Mouse (Mus musculus) spleen, adult 18-20 months (tissue): ENCODE measurements around the gene Smpd4.
"Not testable (repeated sequence)": the region's sequence is repeated elsewhere in the genome, so short reads cannot be mapped to it uniquely, and the experiment has no call there.

ENCODE experiments used
- DNase-seq, 2 experiments: peaks; one replicate each; pipeline ENCODE4 v3.0.0; 2022; ENCODE audit warnings: mixed read lengths in 2 of 2

Gene Smpd4

GRCm38 (mm10) chr16:17619198-17620105 is at the start of gene Smpd4:
Smpd4 (plus strand) TSS chr16:17619354.
- DNase-seq = peak; percentile 75 to 94

DNA sequence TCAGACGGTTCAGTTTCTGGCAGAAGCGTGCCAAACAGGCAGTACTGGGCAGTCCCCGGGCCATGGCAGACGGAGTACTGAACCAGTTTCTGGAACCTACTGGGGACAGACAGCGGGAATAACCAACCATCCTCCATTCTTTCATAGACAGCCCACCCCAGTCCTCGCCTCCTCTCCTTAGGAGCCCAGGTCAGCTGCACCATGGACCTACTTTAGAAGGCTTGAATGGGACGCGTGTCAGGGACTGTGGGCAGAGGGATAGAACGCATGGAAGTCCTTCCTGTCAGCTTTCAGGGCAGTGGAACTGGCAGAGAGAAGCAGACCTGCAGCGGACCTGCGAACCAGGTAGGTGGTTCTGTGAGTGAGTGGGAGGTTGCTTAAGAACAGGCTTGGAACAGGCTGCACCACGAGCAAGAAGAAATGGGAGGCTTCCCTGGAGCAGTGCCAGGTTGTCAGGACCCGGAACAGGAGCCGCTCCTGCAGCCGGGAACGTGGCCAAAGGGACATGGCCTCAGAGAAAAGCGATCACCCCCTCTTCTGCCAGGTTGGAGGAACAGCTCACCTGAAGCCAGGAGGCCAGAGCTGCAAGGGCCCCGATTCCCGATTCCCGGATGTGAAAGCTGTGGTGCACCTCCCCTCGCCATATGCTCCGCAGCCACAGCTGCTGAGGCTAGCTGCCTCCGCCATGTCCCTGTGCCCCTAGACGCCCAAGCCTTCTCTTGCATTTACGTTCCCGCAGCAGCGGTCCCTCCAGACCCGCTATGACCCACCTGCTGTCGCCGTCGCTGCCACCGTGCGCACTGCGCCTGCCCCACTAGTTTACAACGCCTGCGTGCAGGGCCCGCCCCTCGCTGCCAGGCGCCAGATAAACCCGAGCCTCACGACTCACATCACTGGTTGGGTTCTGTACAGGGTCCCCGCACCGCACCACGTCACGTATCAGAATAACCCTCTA is 43.0 kb upstream of the Smpd4 start:
- DNase-seq = no peak

GRCm38 (mm10) chr16:17576825-17577215 is 42.3 kb upstream of the Smpd4 start:
- no peak for DNase-seq

DNA sequence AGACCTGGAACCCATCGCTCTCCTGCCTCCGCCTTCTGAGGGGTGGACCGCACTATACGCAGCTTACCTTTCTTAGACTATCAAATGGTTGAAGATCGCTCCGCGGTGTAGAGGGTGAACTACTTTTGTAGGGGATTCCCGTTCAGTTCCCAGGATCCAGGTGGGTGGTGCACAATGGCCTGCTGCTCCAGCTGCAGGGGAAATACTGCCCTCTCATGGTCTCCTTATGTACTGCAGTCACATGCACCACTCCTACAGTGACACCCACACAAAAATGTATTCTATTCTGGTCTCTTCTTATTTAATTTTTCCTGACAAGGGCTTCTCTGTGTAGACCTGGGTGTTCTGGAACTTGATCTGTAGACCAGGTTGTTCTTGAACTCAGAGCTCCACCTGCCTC is 36.1 kb upstream of the Smpd4 start, which contains the start of gene Slc7a4:
TSS of gene Slc7a4 (minus strand) at position 151 of the 400 bp plus-strand sequence.
- DNase-seq = no peak

- DNase-seq = no peak
Measured at GRCm38 (mm10) chr16:17584555-17584954, 34.6 kb upstream of the Smpd4 start.

DNA sequence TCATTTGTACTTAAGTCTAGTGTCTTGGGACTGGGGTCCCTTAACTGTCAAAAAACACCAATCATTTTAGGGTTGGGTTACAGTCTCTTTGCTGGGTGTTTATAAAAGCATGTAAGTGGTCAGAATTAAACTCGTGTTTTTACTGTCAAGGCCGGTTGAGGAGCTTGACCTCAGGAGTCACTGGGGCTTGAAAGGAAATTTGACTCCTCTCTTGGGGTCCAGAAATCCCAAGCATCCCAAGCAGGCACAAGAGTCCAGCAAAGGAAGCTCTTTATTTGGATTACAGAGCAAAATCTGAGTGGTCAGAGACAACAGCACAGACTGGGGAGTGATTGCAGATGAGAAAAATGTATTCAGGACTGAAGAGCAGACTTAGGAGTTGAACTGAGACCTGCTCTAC is 28.4 kb upstream of the Smpd4 start:
- no peak for DNase-seq

DNA sequence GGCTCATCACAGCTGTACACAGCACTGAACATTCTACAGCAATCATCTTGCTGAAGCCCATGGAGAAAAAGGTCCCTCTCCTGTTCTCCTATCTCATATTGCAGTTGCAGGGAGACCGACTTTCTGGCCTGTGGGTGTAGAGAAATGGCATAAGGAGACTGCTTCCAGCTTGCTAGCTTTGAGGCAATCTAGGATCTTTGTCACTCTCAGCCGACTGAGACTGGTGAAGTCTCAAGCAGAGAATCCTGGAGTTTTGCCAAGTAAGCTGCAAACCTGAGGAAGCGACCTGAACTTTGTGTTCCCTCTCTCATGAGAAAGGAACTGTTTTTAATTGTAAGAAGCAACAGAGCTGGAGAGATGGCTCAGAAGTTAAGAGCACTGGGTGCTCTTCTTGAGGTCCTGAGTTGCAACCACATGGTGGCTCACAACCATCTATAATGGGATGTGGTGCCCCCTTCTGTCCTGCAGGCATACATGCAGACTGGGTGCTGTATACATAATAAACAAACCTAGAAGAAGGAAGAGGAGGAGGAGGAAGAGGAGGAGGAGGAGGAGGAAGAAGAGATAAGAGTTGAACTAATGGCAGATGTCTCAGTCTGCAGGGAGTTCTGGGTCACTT is 18.1 kb upstream of the Smpd4 start:
- no peak for DNase-seq

DNA sequence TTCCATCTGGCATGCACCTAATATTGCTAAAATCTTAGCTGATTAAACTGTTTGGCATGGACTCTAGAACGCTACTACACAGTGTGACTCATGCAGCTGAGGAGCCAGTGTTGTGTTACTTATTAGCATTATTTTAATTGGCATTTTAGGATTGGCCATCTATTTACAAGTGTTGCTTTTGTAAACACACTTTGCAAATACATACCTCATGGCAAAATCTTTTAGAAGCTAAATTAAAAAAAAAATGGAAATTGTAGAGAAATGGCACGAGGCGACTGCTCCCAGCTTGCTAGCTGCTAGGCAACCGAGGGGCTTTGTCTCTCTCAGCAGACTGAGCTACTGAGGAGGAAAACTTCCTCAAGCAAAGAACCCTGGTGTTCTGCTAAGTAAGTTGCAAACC is 14.2 kb upstream of the Smpd4 start:
- DNase-seq = no peak

GRCm38 (mm10) chr16:17605684-17606083 is 13.5 kb upstream of the Smpd4 start:
- no peak for DNase-seq

DNA sequence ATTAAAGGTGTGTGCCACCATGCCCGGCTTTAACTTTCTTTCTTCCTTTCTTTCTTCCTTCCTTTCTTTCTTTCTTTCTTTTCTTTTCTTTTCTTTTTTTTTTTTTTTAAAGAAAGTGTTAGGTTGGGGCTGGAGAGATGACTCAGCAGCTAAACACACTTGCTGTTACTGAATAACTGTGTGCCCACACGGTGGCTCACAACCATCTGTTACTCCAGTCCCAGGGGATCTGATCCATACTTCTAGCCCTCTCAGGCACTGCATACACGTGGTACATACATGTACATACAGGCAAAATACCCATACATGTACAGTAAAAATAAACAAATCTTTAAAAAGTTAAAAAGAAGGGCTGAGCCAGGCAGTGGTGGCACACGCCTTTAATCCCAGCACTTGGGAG is 7.8 kb upstream of the Smpd4 start:
- no peak for DNase-seq

DNA sequence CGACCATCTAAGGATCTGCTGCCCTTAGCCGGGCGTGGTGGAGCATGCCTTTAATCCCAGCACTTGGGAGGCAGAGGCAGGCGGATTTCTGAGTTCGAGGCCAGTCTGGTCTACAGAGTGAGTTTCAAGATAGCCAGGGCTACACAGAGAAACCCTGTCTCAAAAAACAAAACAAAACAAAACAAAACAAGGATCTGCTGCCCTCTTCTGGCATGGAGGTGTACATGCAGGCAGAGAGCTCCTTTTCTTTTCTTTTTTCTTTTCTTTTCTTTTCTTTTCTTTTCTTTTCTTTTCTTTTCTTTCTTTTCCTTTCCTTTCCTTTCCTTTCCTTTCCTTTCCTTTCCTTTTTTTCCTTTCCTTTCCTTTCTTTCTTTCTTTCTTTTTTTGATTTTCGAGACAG is 4.4 kb upstream of the Smpd4 start:
- DNase-seq = not testable (repeated sequence)

GRCm38 (mm10) chr16:17616212-17616611 is 2.9 kb upstream of the Smpd4 start:
- DNase-seq = no peak

- DNase-seq = peak; percentile 19 to 55
Measured at GRCm38 (mm10) chr16:17617922-17618565, 1.1 kb upstream of the Smpd4 start.

- DNase-seq = no peak
Measured at GRCm38 (mm10) chr16:17621936-17622335, 2.8 kb downstream of the Smpd4 start.

GRCm38 (mm10) chr16:17625488-17626268 is 6.5 kb downstream of the Smpd4 start:
- no peak for DNase-seq

DNA sequence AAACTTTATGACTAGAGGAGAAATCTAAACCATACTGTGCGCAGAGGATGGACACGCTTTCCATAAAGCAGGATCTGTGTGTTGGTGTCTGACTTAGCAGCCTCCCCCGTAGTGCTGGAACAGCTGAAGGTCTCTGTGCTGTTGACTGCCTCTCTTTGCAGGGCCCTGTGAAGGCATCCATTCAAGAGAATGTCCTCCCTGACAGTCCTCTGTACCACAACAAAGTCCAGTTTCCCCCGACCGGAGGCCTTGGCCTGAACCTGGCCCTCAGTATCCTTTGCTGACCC is 7.1 kb downstream of the Smpd4 start:
- no peak for DNase-seq

DNA sequence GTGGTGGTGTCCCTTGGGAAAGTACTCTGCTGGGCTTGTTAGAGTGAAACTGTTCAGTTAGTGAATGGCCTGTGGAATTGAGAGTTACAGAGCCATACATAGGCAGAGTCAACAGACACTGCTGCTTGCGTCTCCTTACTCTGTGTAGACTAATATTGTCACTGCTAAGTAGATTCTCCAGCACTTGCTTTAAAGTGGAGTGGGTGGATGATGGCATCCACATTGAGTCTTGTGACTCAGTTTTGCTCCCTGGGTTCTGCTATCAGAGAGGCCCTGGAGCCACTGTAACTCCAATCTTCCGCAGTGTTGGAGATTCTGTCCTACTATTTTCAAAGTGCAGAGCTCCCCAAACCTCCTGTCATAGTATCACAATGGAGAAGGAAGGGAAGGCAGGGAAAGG is 13.4 kb downstream of the Smpd4 start:
- DNase-seq = no peak

DNA sequence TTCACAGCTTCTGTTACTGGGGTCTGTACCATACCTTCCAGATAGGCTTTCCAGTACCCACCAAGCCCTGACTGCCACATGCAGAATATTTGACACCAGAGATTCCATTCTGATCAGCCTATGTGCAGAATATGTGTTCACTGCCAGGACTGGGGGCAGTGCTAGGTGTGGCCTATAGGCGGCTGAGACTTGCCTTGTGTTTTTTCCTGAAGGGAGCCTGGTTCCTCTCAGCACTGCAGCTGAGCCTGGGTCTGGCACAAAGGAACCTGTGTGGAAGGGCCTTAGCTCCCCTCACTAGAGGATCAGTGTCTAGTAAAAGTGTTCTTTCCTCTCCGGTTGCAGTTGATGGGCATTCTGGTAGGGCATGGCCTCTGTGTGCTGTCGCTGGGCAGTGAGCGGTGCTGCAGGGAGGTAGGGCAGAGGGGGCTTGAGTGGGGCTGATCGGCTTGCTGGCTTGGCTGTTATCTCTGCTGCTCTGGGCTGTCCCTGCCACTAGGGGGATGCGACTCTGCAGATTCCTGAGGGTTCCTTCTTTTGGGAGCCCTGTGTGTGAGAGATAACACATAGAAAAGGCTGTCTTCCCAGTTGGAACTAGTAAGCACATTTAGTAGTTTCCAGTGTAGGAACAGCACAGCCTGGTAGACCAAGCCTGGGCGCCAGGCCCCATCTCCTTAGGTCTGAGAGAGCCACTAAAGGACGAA is 14.5 kb downstream of the Smpd4 start:
- no peak for DNase-seq

GRCm38 (mm10) chr16:17636904-17637303 is 17.8 kb downstream of the Smpd4 start:
- no peak for DNase-seq

DNA sequence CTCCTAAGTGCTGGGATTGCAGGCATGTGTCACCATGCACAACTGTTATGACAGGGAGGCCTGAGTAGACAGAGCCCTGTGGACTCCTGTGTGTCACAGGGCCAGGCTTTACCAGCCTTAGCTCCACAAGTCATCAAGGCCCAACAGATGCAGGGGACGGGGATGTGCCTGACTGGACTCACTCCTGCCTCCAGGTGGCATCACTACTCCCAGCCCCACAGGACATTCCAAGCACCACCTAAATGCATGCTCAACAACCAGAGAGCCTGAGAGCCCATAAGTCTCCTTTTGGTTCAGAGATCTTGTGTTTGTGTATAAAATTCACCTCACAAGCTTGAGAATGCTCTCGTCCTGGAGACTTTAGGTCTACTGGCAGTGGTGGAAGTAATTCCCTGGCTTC is 18.5 kb downstream of the Smpd4 start:
- no peak for DNase-seq

- no peak for DNase-seq
Measured at GRCm38 (mm10) chr16:17638036-17638628, 19.0 kb downstream of the Smpd4 start.
